Mouse (Mus musculus): Measurements from ENCODE around the gene Gm3012. TPM values are rescaled to one million over a fixed set of nuclear protein-coding genes. Genes with fewer than 3 reads are reported as not detected.
"Not testable (repeated sequence)": the region's sequence is repeated elsewhere in the genome, so short reads cannot be mapped to it uniquely, and the experiment has no call there.

The Gm3012 gene
- not detected for total RNA-seq (2022)

DNA sequence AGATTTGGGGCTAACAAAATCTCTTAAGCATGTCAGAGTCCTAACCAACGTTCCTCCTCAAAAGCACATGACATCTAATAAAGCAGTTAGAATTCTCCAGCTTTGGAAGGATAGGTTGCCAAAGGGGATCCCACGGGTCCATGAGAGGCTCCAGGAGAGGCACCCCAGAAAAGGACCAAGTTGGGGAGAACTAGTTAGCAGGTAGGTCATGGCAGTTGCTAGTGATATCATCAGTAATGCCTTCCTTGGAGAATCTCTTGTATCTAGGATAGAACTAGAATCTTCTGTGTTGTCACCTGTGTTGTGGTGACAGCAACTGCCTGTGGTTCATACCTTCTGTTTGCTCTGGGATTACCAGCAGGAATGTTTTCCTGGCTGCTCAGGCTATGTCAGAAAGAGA lies at the start of gene Gm3012:
TSS of gene Gm3012 (plus strand) at position 301 of the 400 bp plus-strand sequence.
- DNase-seq (ENCODE audit: low spot score in 2 of 2), result not testable (repeated sequence)

DNA sequence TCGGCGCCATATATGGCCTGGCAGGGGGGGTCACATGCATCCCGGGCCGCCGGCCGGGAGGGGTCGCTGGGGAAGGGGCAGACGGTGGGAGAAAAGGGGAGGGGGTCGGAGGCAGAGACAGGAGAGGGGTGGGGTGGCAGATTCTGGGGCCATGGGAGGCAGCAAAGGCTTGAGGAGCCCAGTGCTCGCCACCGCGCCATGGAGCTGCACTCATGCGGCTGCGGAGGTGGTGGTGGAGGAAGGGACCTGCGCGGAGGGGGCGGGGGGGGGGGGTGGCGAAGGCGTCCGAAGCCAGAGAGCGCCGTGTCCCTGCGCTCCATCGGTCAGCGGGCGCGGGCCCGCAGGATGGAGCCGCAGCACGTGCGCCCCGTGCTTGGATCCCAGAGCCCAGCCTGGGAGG lies 17.4 kb downstream of the Gm3012 start, which contains the start of gene Gm3020:
TSS of gene Gm3020 (plus strand) at position 301 of the 400 bp plus-strand sequence.
- not testable (repeated sequence) for DNase-seq (ENCODE audit: low spot score in 2 of 2)

DNA sequence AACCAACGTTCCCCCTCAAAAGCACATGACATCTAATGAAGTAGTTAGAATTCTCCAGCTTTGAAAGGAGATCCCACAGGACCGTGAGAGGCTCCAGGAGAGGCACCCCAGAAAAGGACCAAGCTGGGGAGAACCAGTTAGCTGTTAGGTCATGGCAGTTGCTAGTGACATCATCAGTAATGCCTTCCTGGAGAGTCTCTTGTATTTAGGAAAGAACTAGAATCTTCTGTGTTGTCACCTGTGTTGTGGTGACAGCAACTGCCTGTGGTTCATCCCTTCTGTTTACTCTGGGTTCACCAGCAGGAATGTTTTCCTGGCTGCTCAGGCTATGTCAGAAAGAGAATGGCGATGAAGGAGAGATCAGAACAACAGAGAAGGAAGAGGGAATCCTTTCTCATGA lies 54.2 kb downstream of the Gm3012 start, which contains the start of gene Gm3043:
TSS of gene Gm3043 (plus strand) at position 301 of the 400 bp plus-strand sequence.
- DNase-seq (ENCODE audit: low spot score in 2 of 2), result not testable (repeated sequence)

Other genes starting within 250 kb of the Gm3012 start
- gene Gm10413, start 239.4 kb upstream of the Gm3012 start, total RNA-seq (2022), result not detected
- gene Gm10409, start 221.9 kb upstream of the Gm3012 start, total RNA-seq (2022), result 1 to 10 TPM; 2.3 to 3.7 (median 2.6) TPM
- 1 to 10 TPM in 1 of 4 experiments, under 1 TPM in 1, not detected in 2; 0.99 to 2.0 TPM for gene Gm3005, start 206.4 kb upstream of the Gm3012 start, total RNA-seq (2022)
- not detected for gene Gm10408, start 185.1 kb upstream of the Gm3012 start, total RNA-seq (2022)
- 1 to 10 TPM; 2.3 to 3.7 (median 2.6) TPM for gene Gm3020, start 17.5 kb downstream of the Gm3012 start, total RNA-seq (2022)
- gene Gm3043, start 54.3 kb downstream of the Gm3012 start, total RNA-seq (2022), result not detected
- gene Gm3002, start 175.6 kb downstream of the Gm3012 start, total RNA-seq (2022), result not detected
- not detected for gene Gm3033, start 211.7 kb downstream of the Gm3012 start, total RNA-seq (2022)
- not detected for gene Gm2916, start 249.7 kb downstream of the Gm3012 start, total RNA-seq (2022)